In the genomic region with DNA sequence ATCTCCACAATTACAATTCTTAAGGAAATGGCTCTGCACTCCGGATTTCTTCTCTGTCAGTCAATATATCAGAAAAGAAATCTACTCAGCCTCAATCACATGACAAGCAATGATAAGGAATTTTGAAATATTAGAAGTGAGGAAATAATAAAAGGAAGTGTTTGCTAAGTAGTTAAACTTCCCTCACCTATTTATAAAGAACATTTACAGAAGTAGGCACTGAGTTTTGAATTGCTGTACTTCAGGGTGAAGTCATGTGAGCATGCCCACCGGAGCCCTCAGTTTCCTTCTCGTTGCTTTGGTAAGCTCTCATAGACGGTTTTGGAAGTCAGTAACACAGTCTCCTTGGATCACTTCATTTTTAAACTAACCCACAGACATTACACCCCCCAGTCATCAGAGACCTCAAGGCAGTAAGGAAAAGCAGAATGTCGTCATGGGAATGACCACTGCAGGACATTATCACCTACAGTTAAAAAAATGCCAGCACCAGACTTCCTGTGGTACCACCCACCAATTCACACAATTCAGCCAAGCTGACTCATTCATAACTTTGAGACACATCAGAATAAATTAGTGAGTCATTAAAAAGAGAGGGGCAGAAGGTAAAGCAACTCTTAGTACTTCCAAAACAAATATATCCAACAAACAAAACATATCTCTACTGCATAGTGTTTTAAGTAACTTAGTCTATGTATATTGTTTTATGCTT, we compare ENCODE assay signal across 18 mouse cellular contexts.
DNase-seq lines count a peak whose midpoint lies in the region; ATAC-seq and TF ChIP-seq lines count a peak whose summit lies in the region.
"Had no signal": no experiment of that assay in that cellular context is flagged by ENCODE, and none has a peak within 500 bp of the region (broad histone marks: within the 10 kb centered on the region; RNA-seq: fewer than 3 reads in every experiment).

No protein-coding gene starts in this region.

- in situ Hi-C loops in Patski (cut with MboI; ENCODE audit: low pct_unique_long_range_greater_than_20kb): loop anchor here (5.0 kb wide), 2 partner anchors 53 to 157 kb away; no protein-coding TSS in a partner anchor

- no peaks in the 10 kb centered on the region for H3K27me3 ChIP-seq in Patski
- H3K27me3 ChIP-seq: embryonic facial prominence, embryonic 15.5 days; forebrain, embryonic 15.5 days; heart, embryonic 12.5 days had no signal

- DNase-seq in 3T3-L1 (ENCODE audit: low read depth, low spot score) (peak; percentile 40), 416B (ENCODE audit: low read depth) (peak; percentile 89), Patski (ENCODE audit: low read depth, low spot score) (peak; percentile 54)
- no peak for DNase-seq in embryo, embryonic 10 days (ENCODE audit: low spot score)
- no peak for DNase-seq in heart, postnatal 4 days
- no peak for DNase-seq in c-Kit-positive CD71-positive TER-119-positive erythroid progenitor cells, embryonic 14.5 days (ENCODE audit: low spot score)
- DNase-seq: adrenal gland, postnatal 10 days; cerebellum, adult 2 months; cerebellum, postnatal 10 days; embryo, embryonic 11 days; gastrocnemius, postnatal 14 days had no signal

- CTCF ChIA-PET in Patski (lab: Charles Lee): no interaction called here

- POLR2A ChIA-PET in Patski (lab: Charles Lee): no interaction called here

- ATAC-seq in Patski: peak; percentile 95
- ATAC-seq in megakaryocyte, adult 5-6 weeks (ENCODE audit: poor library complexity, severe bottlenecking): peak; percentile 40
- ATAC-seq: forebrain, embryonic 15.5 days; hindbrain, embryonic 16.5 days; inflammation-experienced regulatory T-cells, adult 6 months; intestine, postnatal 0 days had no signal

- TF ChIP-seq CTCF in Patski (IDR thresholded peaks at IDR 0.05): no peak

Comparison
In these comparisons a context has a peak if more than half of its experiments do, and no peak if none do; other contexts are left out.
1. DNase-seq: peak in 3T3-L1 (single experiment), 416B (single experiment) and Patski (single experiment); none in embryo, embryonic 10 days (single experiment), heart, postnatal 4 days (single experiment) and c-Kit-positive CD71-positive TER-119-positive erythroid progenitor cells, embryonic 14.5 days (single experiment).